Mouse (Mus musculus) CH12.LX (cell line): ENCODE results near the gene Phyh.

Experiments
- CTCF ChIP-seq, 2 experiments: IDR thresholded peaks in 1 of 2; conservative IDR thresholded peaks in 1 of 2; 2 replicates each; pipeline ENCODE4 v1.5.1; 2011 to 2012; ENCODE audit warnings: low read depth in 2 of 2, low read length in 2 of 2, improper control_type of control experiment in 1 of 2, inconsistent platforms in 1 of 2, mild to moderate bottlenecking in 1 of 2, moderate library complexity in 1 of 2
- EP300 ChIP-seq: IDR thresholded peaks from 2 replicates; pipeline ENCODE4 v1.6.1; 2011; ENCODE audit warnings: low read length, improper control_type of control experiment
- JUND ChIP-seq: conservative IDR thresholded peaks from 2 replicates; pipeline ENCODE4 v1.6.1; 2011; ENCODE audit warnings: low read depth, low read length, improper control_type of control experiment
- MAX ChIP-seq: IDR thresholded peaks from 2 replicates; pipeline ENCODE4 v1.6.1; 2011; ENCODE audit warnings: low read length, improper control_type of control experiment
- NRF1 ChIP-seq: IDR thresholded peaks from 2 replicates; pipeline ENCODE4 v1.6.1; 2014; ENCODE audit warnings: low read depth, mild to moderate bottlenecking, inconsistent platforms, low read length, improper control_type of control experiment, moderate library complexity
- PAX5 ChIP-seq: IDR thresholded peaks from 2 replicates; pipeline ENCODE4 v1.6.1; 2012; ENCODE audit warnings: low read length, inconsistent platforms, mixed read lengths
- POLR2A ChIP-seq: IDR thresholded peaks from 2 replicates; pipeline ENCODE4 v1.6.1; 2011; ENCODE audit warnings: low read depth, mild to moderate bottlenecking, improper control_type of control experiment, low read length
- POLR2AphosphoS2 ChIP-seq: IDR thresholded peaks from 2 replicates; pipeline ENCODE4 v1.6.1; 2011; ENCODE audit warnings: low read depth, low read length, improper control_type of control experiment
- SIN3A ChIP-seq: IDR thresholded peaks from 2 replicates; pipeline ENCODE4 v1.6.1; 2012; ENCODE audit warnings: low read length, improper control_type of control experiment, inconsistent platforms
- TBP ChIP-seq: conservative IDR thresholded peaks from 2 replicates; pipeline ENCODE4 v1.6.1; 2011; ENCODE audit warnings: low read depth, low read length, improper control_type of control experiment
- USF1 ChIP-seq: IDR thresholded peaks from 2 replicates; pipeline ENCODE4 v1.6.1; 2014; ENCODE audit warnings: low read depth, mild to moderate bottlenecking, inconsistent platforms, low read length, improper control_type of control experiment
- USF2 ChIP-seq: conservative IDR thresholded peaks from 2 replicates; pipeline ENCODE4 v1.6.1; 2011; ENCODE audit warnings: low read depth, low read length, improper control_type of control experiment

DNA sequence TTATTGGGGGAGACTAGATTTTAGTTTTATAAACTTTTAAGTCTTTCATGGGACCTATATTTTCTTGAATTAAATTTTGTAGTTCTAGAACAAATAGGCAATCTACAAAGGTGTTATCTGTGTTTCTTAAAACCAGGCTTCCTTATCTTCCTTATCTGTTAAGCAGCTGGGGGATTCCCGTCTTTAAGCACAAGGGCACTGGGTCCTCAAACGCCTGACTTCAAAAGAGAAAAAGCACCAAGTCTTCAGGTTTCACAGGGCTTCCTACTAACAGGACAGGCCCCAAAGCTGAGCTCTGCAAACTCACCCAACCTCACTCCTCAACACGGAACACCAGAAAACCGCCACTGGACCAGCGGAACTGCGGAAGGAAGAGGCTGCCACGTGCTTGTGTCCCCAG is 10.9 kb upstream of the Phyh start:
- TF ChIP-seq USF1 (no peak), CTCF (conservative IDR thresholded peaks at IDR 0.05 in 1 of 2, IDR thresholded peaks at IDR 0.05 in 1 of 2; ENCODE audit: low read depth in 2 of 2, low read length in 2 of 2) (no peak), SIN3A (no peak), JUND (no peak), NRF1 (no peak), USF2 (no peak), EP300 (no peak), POLR2A (no peak), TBP (no peak), POLR2AphosphoS2 (no peak), MAX (no peak), PAX5 (no peak)
